Mouse (Mus musculus) kidney, postnatal 0 days (tissue): Measurements from ENCODE around the gene Gucd1. TPM values are rescaled to one million over a fixed set of nuclear protein-coding genes. Genes with fewer than 3 reads are reported as not detected.
"Not testable (repeated sequence)": the region's sequence is repeated elsewhere in the genome, so short reads cannot be mapped to it uniquely, and the experiment has no call there.

Experiments used
- ATAC-seq: fragments of 200-750 bp; cut with Nextera tagmentation; replicated peaks from 2 replicates; pipeline ENCODE4 v1.8.0; 2017; ENCODE audit warnings: low read depth, moderate number of reproducible peaks, moderate TSS enrichment, moderate library complexity; ENCODE audit not compliant: low FRiP score
- DNase-seq: peaks from one replicate; pipeline ENCODE4 v3.0.0-alpha.2; 2016; ENCODE audit warnings: low spot score
- H3K27ac ChIP-seq: fragments of 300-500 bp; sonication (generic); 2 replicates; pipeline ENCODE4 v1.5.1; 2014; ENCODE audit warnings: mild to moderate bottlenecking
- H3K27me3 ChIP-seq: fragments of 300-500 bp; sonication (generic); 2 replicates; pipeline ENCODE4 v1.6.1; 2014; ENCODE audit warnings: low read length, mixed read lengths; ENCODE audit not compliant: insufficient read depth
- H3K36me3 ChIP-seq: fragments of 300-500 bp; sonication (generic); 2 replicates; pipeline ENCODE4 v1.6.1; 2014; ENCODE audit warnings: low read length, mixed read lengths; ENCODE audit not compliant: insufficient read depth
- H3K4me1 ChIP-seq: fragments of 300-500 bp; sonication (generic); replicated peaks from 2 replicates; pipeline ENCODE4 v1.6.1; 2014; ENCODE audit warnings: antibody characterized with exemption, low read length, mixed read lengths; ENCODE audit not compliant: insufficient read depth
- H3K4me2 ChIP-seq: fragments of 300-500 bp; sonication (generic); 2 replicates; pipeline ENCODE4 v1.6.1; 2014; ENCODE audit warnings: mild to moderate bottlenecking, low read length, moderate library complexity, mixed read lengths
- H3K4me3 ChIP-seq: fragments of 300-500 bp; sonication (generic); replicated peaks from 2 replicates; pipeline ENCODE4 v1.5.1; 2014; ENCODE audit warnings: low read depth, low read length
- H3K9ac ChIP-seq: fragments of 300-500 bp; sonication (generic); 2 replicates; pipeline ENCODE4 v1.6.1; 2014; ENCODE audit warnings: low read depth, low read length
- H3K9me3 ChIP-seq: fragments of 300-500 bp; sonication (generic); replicated peaks from 2 replicates; pipeline ENCODE4 v1.6.1; 2016; ENCODE audit warnings: low read length, inconsistent platforms, mixed read lengths
- CTCF ChIP-seq: IDR thresholded peaks from 2 replicates; pipeline ENCODE4 v1.5.1; 2016; ENCODE audit warnings: antibody characterized with exemption, low read depth, mild to moderate bottlenecking, moderate library complexity
- WGBS: fragments of 180-500 bp; shearing (Covaris S2); extraction: QIAGEN DNeasy Blood & Tissue Kit; methylation state at CpG from one replicate; pipeline ENCODE4 v1.1.7; 2014; 5-methylcytosine and 5-hydroxymethylcytosine counted together
- polyA plus RNA-seq: library from polyadenylated mRNA; unstranded; fragments of >200 nt; fragmentation: Nextera tagmentation; extraction: Ambion mirVana; gene quantifications from 2 replicates; pipeline ENCODE4 v1.2.1, GENCODE M21; 2015

Gene Gucd1
- polyA plus RNA-seq, 1 experiment from 2014 or later = 51.9 TPM

DNA sequence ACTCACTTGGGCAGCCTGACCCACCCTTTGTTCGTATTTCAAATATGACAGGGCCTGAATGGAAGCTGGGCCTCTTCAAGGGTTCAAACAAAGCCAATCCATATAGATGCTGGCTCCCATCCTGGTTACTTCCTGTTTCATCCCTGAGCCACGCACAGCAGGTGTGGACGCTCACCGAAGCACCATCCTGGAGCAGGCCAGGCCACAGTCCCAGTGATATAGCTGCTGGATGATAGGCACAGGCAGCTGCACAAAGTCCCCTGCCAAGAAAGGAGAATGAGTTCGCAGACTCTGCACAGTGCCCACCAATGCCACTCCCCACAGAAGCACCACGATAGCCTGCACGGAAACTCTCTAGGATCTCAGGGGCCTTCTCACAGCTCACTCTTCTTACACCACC is 5.9 kb downstream of the Gucd1 start:
- no peak overlapping the region for H3K9ac ChIP-seq
- no peak for TF ChIP-seq CTCF
- no peaks in the 10 kb centered on the region for H3K9me3 ChIP-seq
- ATAC-seq = no peak
- H3K4me1 ChIP-seq = peaks cover 9% of the 10 kb centered on the region; the same call in 1 of the 2 replicates
- no peak overlapping the region for H3K4me2 ChIP-seq
- H3K27me3 ChIP-seq = no peaks in the 10 kb centered on the region
- WGBS = 90% methylated on average over 7 of the region's 7 CpGs
- H3K27ac ChIP-seq = no peak overlapping the region; the same call in 1 of the 2 replicates
- H3K36me3 ChIP-seq = peaks cover 38% of the 10 kb centered on the region
- H3K4me3 ChIP-seq = no peak overlapping the region
- no peak for DNase-seq

DNA sequence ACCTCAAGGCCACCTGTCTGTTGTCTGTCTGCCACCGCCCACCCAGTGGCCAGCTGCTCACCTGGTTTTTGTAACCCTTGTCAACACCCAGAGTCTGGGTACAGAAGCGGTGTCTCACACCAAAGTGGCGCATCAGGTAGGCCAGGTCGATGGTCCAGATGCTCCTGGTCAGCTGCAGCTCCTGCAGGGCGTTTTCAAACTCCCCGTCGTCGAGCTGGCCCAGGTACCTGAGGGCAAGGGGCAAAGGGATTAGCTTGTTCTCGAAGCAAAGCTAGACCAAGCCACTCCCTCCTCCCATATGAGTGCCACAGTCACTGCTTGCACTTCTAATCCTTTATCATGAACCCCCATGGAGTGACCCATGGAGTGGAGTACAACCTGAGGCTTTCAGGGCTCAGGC is 6.7 kb downstream of the Gucd1 start:
- DNase-seq = no peak
- ATAC-seq = no peak
- no peak overlapping the region for H3K27ac ChIP-seq
- H3K36me3 ChIP-seq = peaks cover 42% of the 10 kb centered on the region
- no peaks in the 10 kb centered on the region for H3K9me3 ChIP-seq
- H3K4me1 ChIP-seq = peaks cover 6% of the 10 kb centered on the region; the same call in 1 of the 2 replicates
- H3K4me3 ChIP-seq = no peak overlapping the region
- TF ChIP-seq CTCF = no peak
- WGBS = 87% methylated on average over 9 of the region's 9 CpGs
- no peak overlapping the region for H3K4me2 ChIP-seq
- no peak overlapping the region for H3K9ac ChIP-seq
- no peaks in the 10 kb centered on the region for H3K27me3 ChIP-seq

DNA sequence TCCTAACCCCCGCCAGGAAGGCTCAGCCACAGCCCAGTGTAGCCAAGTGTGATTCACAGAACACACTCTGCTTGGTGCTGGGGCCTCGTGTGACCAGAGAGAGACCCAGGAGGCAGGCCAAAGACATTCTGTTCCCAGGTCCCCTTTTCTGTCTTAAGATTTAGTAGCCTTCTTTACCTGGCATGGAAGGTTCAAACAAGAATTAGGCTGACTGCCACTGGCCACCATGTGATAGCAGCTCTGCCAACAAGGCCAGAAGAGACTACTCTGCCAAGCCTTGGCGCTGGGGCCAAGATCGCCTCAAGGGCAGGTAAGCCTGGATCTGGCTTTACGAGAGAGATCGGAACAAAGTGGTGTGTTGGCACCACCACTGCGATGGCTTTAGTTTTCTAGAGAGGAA is 7.3 kb downstream of the Gucd1 start:
- Histone ChIP-seq H3K27me3 (no peaks in the 10 kb centered on the region), H3K4me3 (no peak overlapping the region), H3K9ac (no peak overlapping the region), H3K4me2 (no peak overlapping the region), H3K27ac (no peak overlapping the region), H3K9me3 (no peaks in the 10 kb centered on the region), H3K4me1 (0 out of 2 replicates have a peak, but pooled peaks cover under 1% of the 10 kb centered on the region), H3K36me3 (peaks cover 42% of the 10 kb centered on the region)
- WGBS = 93% methylated on average over 7 of the region's 7 CpGs
- TF ChIP-seq CTCF = no peak
- no peak for DNase-seq
- no peak for ATAC-seq

DNA sequence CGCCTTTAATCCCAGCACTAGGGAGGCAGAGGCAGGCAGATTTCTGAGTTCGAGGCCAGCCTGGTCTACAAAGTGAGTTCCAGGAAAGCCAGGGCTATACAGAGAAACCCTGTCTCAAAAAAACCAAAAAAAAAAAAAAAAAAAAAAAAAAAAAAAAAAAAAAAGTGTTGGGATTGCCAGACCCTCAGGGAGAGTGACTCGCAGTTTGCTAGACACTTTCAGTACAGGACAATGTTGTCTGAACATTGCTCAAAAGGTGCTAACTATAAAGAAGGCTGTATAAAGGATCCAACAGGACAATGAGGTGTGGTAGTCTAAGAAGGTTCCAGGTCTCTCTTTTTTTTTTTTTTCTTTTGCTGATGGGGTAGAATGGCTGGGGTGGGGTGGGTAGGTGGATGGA is 11.8 kb downstream of the Gucd1 start:
- not testable (repeated sequence) for H3K27ac ChIP-seq, ATAC-seq, H3K9me3 ChIP-seq, H3K4me2 ChIP-seq, H3K4me1 ChIP-seq, H3K27me3 ChIP-seq, H3K4me3 ChIP-seq, DNase-seq, H3K9ac ChIP-seq
- WGBS = 98% methylated on average over 3 of the region's 3 CpGs
- peaks cover 38% of the 10 kb centered on the region for H3K36me3 ChIP-seq

DNA sequence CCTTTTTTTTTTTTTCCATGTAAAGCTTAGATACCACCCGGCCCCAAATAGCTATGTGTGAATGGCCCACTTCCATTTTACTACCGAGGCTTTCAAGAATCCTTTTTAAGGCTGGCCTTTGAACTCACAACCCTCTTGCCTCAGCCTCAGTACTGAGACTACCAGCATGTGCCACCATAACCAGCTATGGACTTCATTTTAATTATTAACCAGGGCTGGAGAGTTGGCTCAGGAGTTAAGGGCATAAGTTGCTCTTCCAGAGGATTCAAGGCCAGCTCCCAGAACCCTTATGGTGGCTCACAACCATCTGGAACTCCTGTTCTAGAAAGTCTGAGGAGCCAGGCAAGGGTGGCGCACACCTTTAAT is 12.7 kb downstream of the Gucd1 start:
- TF ChIP-seq CTCF = no peak
- no peak overlapping the region for H3K4me3 ChIP-seq
- H3K27me3 ChIP-seq = no peaks in the 10 kb centered on the region
- WGBS = 56% methylated on average over 3 of the region's 3 CpGs
- no peak for ATAC-seq
- H3K36me3 ChIP-seq = peaks cover 30% of the 10 kb centered on the region
- H3K9me3 ChIP-seq = no peaks in the 10 kb centered on the region
- no peak overlapping the region for H3K4me2 ChIP-seq
- DNase-seq = no peak
- no peaks in the 10 kb centered on the region for H3K4me1 ChIP-seq
- H3K27ac ChIP-seq = no peak overlapping the region
- H3K9ac ChIP-seq = no peak overlapping the region

DNA sequence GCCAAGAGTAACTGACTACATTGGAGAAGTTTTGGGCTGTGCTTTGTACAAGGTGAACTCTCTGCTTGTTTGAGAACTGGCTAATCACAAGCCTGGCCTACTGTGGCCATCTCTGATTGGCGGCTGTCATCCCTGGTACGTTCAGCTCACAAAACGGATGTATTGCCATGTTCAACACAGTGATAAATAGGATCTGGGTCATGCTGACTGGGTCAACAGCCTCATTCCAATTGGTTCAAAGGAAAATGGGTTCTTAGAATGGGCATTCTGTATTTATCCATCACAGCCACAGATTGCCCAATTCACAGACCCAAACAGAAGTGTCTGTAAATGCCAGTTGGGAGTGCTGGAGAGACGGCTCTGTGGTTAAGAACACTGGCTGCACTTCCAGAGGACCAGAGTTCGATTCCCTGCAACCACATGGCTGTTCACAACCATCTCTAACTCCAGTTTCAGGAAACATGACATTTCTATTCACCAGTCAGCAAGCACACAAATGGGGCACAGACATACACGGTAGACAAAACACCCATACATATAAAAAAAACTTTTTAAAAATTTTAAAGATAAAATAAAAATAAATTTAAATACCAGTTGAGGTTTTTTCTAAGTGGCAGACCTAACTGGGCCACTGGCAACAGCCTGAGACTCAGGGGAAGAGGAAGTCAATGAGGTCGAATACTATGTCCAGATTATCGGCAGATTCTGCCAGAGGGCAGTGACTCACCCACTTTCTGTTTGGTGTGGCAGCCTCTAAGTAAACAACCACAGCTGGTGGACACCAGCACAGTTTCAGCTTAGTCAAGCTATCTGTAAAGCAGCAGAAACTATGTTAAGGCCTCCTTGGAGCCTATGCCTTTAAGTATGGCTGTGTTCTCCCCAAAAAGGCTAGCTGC is 13.3 kb downstream of the Gucd1 start:
- no peak for TF ChIP-seq CTCF
- 84% methylated on average over 8 of the region's 8 CpGs for WGBS
- H3K4me2 ChIP-seq = no peak overlapping the region
- no peak overlapping the region for H3K27ac ChIP-seq
- no peak overlapping the region for H3K9ac ChIP-seq
- H3K27me3 ChIP-seq = no peaks in the 10 kb centered on the region
- H3K9me3 ChIP-seq = no peaks in the 10 kb centered on the region
- DNase-seq = no peak
- peaks cover 24% of the 10 kb centered on the region for H3K36me3 ChIP-seq
- no peak for ATAC-seq
- no peak overlapping the region for H3K4me3 ChIP-seq
- no peaks in the 10 kb centered on the region for H3K4me1 ChIP-seq
